Mouse (Mus musculus) left cerebral cortex, adult 2 months (tissue): ENCODE measurements around the gene Phactr2. TPM values are rescaled to one million over a fixed set of nuclear protein-coding genes. Genes with fewer than 3 reads are reported as not detected.
A peak's percentile ranks its signal among the peaks of the same experiment; 100 is the strongest.

Experiments used
- DNase-seq, 2 experiments: peaks; one replicate each; pipeline ENCODE4 v3.0.0; 2021 to 2022; ENCODE audit warnings: low spot score in 2 of 2, mixed read lengths in 1 of 2; ENCODE audit errors: extremely low spot score in 1 of 2
- H3K27ac ChIP-seq: fragments of 200-600 bp; 2 replicates; pipeline ENCODE4 v1.8.1; 2022
- H3K4me3 ChIP-seq: fragments of 200-600 bp; 2 replicates; pipeline ENCODE4 v1.8.1; 2022
- CTCF ChIP-seq: fragments of 200-600 bp; IDR thresholded peaks from 2 replicates; pipeline ENCODE4 v1.8.1; 2022; ENCODE audit warnings: antibody characterized with exemption, mild to moderate bottlenecking, moderate library complexity
- intact Hi-C: fragments of 180-260 bp; cut with DNase I; formaldehyde crosslinking; loops from one replicate; pipeline ENCODE4 v1.15.1; 2025
- total RNA-seq, 2 experiments: library from RNA; stranded (reverse); gene quantifications; 2 replicates each; pipeline ENCODE4 v1.2.3; 2021

Gene Phactr2
- total RNA-seq, 2 experiments from 2014 or later, result 28.8 to 31.5 TPM

DNA sequence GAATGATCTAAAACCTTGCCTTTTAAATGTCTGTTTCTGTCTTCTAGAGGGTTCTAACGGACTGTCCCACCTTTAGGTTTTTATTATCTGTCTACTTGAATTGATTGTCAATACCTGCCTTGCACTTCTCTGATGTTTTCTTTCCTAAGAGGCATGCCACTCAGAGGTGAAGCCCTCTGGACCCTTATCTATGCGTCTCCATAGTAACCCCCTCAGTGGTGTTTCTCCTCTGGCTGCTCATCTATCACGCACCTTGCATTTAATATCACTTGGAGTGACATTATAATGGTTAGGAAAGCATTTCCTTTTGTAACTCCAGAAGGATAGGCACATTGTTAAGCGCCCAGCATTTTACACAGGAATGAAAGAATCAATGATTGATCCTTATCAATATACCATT, 137.2 kb downstream of the Phactr2 start:
- intact Hi-C loops, result no loop called here
- Histone ChIP-seq H3K4me3 (no peak overlapping the region), H3K27ac (no peak overlapping the region)
- no peak for TF ChIP-seq CTCF
- no peak for DNase-seq

DNA sequence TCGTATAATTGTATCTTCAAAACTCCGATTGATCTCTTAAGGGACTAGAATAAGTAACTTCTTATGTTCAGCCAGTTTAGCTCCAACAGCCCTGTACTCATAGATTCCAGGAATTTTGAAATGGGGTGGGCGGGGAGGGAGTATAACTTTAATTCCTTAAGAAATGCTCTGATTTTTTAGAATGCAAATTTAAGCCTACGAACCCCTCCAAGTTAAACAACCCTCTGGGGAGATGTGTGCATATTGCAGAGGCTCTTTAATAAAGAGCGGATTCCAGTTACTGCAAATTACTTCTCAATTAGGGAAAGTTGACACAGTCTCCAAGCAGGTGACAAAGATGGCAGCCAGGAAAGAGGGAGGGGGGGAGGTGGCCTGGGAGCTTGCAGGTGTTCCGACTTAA, 138.4 kb downstream of the Phactr2 start:
- no peak for DNase-seq
- intact Hi-C loops, result no loop called here
- Histone ChIP-seq H3K4me3 (no peak overlapping the region), H3K27ac (no peak overlapping the region)
- no peak for TF ChIP-seq CTCF

- TF ChIP-seq CTCF, result no peak
- no peak overlapping the region for H3K4me3 ChIP-seq
- intact Hi-C loops, result no loop called here
- H3K27ac ChIP-seq, result no peak overlapping the region
- DNase-seq, result no peak
Measured at GRCm38 (mm10) chr10:13335347-13335746, 138.9 kb downstream of the Phactr2 start.

DNA sequence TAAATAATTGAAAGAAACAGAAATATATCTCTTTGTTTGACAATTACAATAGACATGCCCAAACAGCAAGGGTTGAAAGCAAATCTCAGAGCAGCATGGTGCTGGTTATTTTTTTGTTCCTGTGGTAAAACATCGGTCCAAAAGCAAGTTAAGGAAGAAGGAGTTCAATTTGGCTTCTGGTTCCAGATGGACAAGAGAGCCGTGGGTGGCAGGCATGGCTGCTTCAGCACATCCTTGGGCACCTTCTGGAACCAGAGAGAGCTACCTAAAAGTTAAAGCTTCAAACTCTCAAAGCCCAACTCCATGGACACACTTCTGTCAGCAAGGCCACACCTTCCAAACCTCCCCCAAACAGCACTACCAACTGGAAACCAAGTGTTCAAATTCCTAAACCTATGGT, 140.4 kb downstream of the Phactr2 start:
- Histone ChIP-seq H3K4me3 (no peak overlapping the region), H3K27ac (no peak overlapping the region)
- DNase-seq, result peak in 1 of 2 experiments; percentile 19
- intact Hi-C loops, result no loop called here
- no peak for TF ChIP-seq CTCF

DNA sequence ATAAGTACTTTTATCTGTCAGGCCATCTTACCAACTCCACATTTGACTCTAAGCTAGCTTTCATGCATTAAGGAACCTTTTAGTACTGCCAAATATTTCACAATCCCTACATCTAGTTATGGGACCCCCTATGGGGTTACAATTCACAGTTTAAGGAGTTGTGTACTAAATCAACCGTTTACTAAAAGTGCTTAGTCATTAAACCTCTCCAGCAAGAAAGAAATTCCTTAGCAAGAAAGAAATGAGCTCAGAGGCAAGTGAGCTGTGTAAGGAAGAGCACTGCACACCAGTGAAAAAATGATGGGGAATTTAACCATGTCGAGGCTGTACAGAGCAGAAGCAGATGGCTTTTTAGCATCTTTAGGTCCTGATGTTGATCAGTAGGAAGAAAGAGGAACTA, 141.2 kb downstream of the Phactr2 start:
- no peak overlapping the region for H3K27ac ChIP-seq
- no peak for TF ChIP-seq CTCF
- H3K4me3 ChIP-seq, result no peak overlapping the region
- DNase-seq, result no peak
- intact Hi-C loops, result no loop called here

- no peak overlapping the region for H3K27ac ChIP-seq
- H3K4me3 ChIP-seq, result no peak overlapping the region
- intact Hi-C loops, result no loop called here
- no peak for DNase-seq
- TF ChIP-seq CTCF, result no peak
Measured at GRCm38 (mm10) chr10:13331405-13332032, 142.7 kb downstream of the Phactr2 start.

GRCm38 (mm10) chr10:13328602-13329001, 145.6 kb downstream of the Phactr2 start:
- Histone ChIP-seq H3K27ac (no peak overlapping the region), H3K4me3 (no peak overlapping the region)
- intact Hi-C loops, result no loop called here
- TF ChIP-seq CTCF, result no peak
- DNase-seq, result no peak

DNA sequence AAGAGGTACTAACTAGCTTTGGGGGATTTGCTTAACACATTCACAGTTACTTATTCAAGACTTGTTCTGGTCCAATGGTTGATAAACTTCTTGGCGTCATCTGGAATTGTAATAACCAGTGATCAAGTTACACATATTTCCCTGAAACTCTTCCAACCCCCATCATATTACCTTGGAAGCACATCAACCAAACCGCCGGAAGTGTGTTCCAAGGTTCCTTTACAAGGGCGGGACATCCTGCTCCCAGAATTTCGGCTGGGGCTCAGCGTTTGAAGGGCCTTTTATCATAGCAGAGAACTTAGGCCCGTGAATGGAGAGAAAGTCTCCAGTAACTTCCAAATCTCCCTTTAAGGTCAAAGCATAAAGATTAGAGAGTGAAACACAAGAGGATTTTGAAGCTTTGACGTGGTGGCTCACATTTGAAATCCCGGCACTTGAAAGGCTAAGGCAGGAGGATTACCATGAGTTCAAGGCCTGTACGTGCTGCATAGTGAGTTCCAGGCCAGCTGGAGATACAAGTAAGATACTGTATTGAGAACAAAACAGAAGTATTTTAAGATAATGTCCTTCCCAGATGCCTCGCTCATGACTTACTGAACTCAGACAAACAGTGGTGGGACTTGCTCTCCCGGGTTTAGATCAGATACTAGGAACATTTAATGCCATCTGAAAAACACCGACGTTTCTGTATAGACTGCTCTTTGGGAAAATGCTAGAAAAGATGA, 147.9 kb downstream of the Phactr2 start:
- intact Hi-C loops, result no loop called here
- Histone ChIP-seq H3K4me3 (no peak overlapping the region), H3K27ac (no peak overlapping the region)
- DNase-seq, result no peak
- no peak for TF ChIP-seq CTCF

DNA sequence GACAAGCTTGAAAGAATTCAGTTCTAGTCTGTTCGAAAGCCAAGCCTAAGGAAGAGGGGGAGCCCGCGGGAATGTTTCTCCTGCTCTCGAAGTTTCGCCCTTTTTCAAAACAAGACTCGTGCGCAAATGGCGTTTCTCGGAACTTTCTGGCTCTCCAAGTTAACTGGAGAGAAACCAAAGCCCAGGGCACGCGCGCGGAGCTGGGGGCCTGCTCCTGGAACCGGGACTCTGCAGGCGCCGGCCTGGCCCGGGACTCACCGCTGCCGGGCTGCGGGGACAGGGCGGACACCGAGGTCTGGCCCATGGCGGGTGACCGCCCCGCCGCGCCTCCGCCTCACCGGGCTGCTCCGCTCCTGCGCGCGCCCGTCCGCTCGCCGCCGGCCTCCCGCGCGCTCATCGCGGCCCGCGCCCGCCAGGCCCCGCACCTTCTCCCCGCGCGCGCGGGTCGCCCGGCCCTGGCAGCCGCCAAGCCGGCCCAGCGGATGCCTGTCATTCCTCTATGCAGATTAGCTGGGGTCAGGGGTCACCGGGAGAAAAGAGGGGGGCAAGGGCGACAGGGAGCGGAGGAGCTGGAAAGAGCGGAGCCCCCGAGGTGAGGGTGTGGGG, 150.3 kb downstream of the Phactr2 start:
- H3K4me3 ChIP-seq, result peak overlapping the region; percentile 62
- no peak for TF ChIP-seq CTCF
- peak overlapping the region; percentile 32; the same call in 1 of the 2 replicates for H3K27ac ChIP-seq
- intact Hi-C loops, result no loop called here
- DNase-seq, result peak; percentile 32 to 41

DNA sequence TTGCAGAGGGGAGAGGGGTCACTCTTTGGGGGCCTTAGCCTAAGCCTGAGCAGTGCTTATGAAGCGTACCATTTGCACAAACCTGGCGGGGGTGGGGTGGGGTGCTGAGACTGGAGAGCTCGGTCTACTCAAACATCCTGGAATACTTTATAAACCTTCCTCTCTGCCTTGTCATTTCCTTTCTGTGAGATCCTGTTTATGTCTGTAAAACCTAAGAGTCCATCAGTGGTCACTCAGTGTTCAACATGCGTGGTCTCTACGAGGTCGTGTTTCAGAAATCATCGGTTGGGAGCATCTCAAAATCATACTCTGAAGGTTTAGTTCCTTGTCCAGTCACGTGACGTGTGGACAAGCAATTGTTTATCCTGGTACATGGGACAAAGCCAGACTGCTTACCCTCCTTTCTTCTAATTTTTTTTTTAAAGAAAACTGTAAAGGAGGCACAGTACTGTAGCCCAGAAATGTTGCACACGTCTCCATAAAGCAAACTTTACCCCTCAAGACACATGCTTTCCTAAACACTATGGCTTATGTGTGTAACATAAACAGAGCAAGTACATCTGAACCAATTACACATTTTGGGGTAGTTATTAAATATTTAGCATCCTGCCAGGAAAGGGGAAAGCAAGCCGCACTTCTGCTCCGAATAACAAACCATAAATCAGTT, 150.9 kb downstream of the Phactr2 start:
- no peak for DNase-seq
- Histone ChIP-seq H3K4me3 (peak overlapping the region; percentile 62), H3K27ac (peak overlapping the region; percentile 25; the same call in 1 of the 2 replicates)
- intact Hi-C loops, result no loop called here
- no peak for TF ChIP-seq CTCF

DNA sequence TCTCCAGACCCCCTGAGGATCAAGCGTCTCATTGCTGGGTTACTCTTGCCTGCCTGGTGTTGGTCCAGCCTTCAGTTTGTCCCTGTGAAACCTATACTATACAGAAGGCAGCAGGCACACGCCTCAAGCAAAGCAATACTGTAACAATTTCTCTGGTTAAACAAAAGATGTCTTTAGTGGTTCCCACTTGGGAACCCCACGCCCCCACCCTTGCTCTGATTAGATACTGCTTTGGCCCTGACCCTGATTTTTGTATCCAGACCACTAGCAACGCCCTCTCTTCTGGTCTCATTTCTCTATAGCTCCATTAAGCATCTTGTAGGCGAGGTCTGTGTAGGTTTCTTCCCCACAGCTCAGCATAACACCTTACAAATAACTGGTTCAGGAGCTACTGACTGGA, 159.2 kb downstream of the Phactr2 start:
- intact Hi-C loops, result no loop called here
- Histone ChIP-seq H3K27ac (no peak overlapping the region), H3K4me3 (no peak overlapping the region)
- DNase-seq, result no peak
- TF ChIP-seq CTCF, result no peak

DNA sequence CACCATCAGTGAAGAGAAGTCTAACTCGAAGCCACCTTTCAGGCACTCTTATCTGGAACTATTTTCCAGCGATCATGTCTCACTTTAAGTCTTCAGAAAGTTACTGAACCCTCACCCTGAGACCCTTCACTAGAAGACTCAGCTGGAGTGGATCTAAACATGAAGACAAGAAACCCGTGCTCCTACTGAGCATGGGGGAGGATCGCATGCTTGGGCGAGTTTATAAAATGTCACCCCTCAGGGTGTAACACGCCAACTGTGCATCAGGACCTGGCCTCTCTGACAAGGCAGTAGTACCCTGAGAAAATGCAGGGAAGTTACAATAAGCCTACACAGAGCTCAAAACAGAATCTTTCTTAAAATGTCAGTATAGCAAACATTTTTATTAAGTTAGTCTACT, 161.6 kb downstream of the Phactr2 start:
- Histone ChIP-seq H3K4me3 (no peak overlapping the region), H3K27ac (no peak overlapping the region)
- no peak for TF ChIP-seq CTCF
- DNase-seq, result no peak
- intact Hi-C loops, result no loop called here
